Mouse (Mus musculus) neutrophil, adult 5-6 weeks (primary cell): ENCODE measurements around the gene Hoxb6. TPM values are rescaled to one million over a fixed set of nuclear protein-coding genes. Genes with fewer than 3 reads are reported as not detected.

Experiments
- ATAC-seq: fragments of 151-379, 151-347 bp; 2 replicates; pipeline ENCODE4 v1.8.0; 2017; ENCODE audit warnings: mild to moderate bottlenecking, moderate TSS enrichment; ENCODE audit not compliant: insufficient number of reproducible peaks, poor library complexity, low FRiP score, severe bottlenecking; ENCODE audit errors: extremely low read depth
- total RNA-seq: library from RNA; stranded (forward); fragments of 200-1000 nt; gene quantifications from 2 replicates; pipeline ENCODE4 v1.2.3, GENCODE M21; 2017

Gene Hoxb6
- total RNA-seq, 1 experiment from 2014 or later: not detected

GRCm38 (mm10) chr11:96282795-96283430, 9.4 kb upstream of the Hoxb6 start:
- no peak for ATAC-seq

GRCm38 (mm10) chr11:96284041-96284749, 8.1 kb upstream of the Hoxb6 start:
- ATAC-seq: peak; percentile 40; the same call in 1 of the 2 replicates

GRCm38 (mm10) chr11:96284774-96285734, 7.2 kb upstream of the Hoxb6 start:
- no peak for ATAC-seq

GRCm38 (mm10) chr11:96285771-96286738, 6.2 kb upstream of the Hoxb6 start, which contains the start of gene Hoxb7:
Hoxb7 (plus strand) TSS chr11:96286623.
- no peak for ATAC-seq

- ATAC-seq: no peak
Observed at GRCm38 (mm10) chr11:96286739-96287385, 5.4 kb upstream of the Hoxb6 start.

GRCm38 (mm10) chr11:96287411-96287810, 4.9 kb upstream of the Hoxb6 start:
- no peak for ATAC-seq

- ATAC-seq: no peak
Observed at GRCm38 (mm10) chr11:96288455-96289221, 3.6 kb upstream of the Hoxb6 start.

- ATAC-seq: no peak
Observed at GRCm38 (mm10) chr11:96289293-96289692, 3.0 kb upstream of the Hoxb6 start.

GRCm38 (mm10) chr11:96289837-96290236, 2.4 kb upstream of the Hoxb6 start:
- ATAC-seq: no peak

GRCm38 (mm10) chr11:96290705-96291355, 1.4 kb upstream of the Hoxb6 start:
- no peak for ATAC-seq

- ATAC-seq: no peak
Observed at GRCm38 (mm10) chr11:96292565-96293301, 457 bp downstream of the Hoxb6 start.

- ATAC-seq: no peak
Observed at GRCm38 (mm10) chr11:96293302-96293921, 1.1 kb downstream of the Hoxb6 start.

GRCm38 (mm10) chr11:96294245-96295091, 2.2 kb downstream of the Hoxb6 start:
- ATAC-seq: peak; percentile 68

GRCm38 (mm10) chr11:96295092-96295835, 3.0 kb downstream of the Hoxb6 start:
- no peak for ATAC-seq
